Mouse (Mus musculus): ENCODE data around the gene Cwc22. TPM values are rescaled to one million over a fixed set of nuclear protein-coding genes. Genes with fewer than 3 reads are reported as not detected.

Cwc22 gene
- total RNA-seq, 1 experiment from 2014 or later: 121 TPM

GRCm38 (mm10) chr2:77873806-77874205 lies 72.4 kb downstream of the Cwc22 start:
- no peak for ATAC-seq (replicated peaks in 1 of 2; ENCODE audit: insufficient read depth in 1 of 2, low FRiP score in 2 of 2, low TSS enrichment in 1 of 2, low read depth in 1 of 2, poor library complexity in 2 of 2, severe bottlenecking in 2 of 2)

- no peak for ATAC-seq (replicated peaks in 1 of 2; ENCODE audit: insufficient read depth in 1 of 2, low FRiP score in 2 of 2, low TSS enrichment in 1 of 2, low read depth in 1 of 2, poor library complexity in 2 of 2, severe bottlenecking in 2 of 2)
These were observed 73.5 kb downstream of the Cwc22 start for GRCm38 (mm10) chr2:77872676-77873075.

GRCm38 (mm10) chr2:77871146-77871545 lies 75.0 kb downstream of the Cwc22 start:
- no peak for ATAC-seq (replicated peaks in 1 of 2; ENCODE audit: insufficient read depth in 1 of 2, low FRiP score in 2 of 2, low TSS enrichment in 1 of 2, low read depth in 1 of 2, poor library complexity in 2 of 2, severe bottlenecking in 2 of 2)

DNA sequence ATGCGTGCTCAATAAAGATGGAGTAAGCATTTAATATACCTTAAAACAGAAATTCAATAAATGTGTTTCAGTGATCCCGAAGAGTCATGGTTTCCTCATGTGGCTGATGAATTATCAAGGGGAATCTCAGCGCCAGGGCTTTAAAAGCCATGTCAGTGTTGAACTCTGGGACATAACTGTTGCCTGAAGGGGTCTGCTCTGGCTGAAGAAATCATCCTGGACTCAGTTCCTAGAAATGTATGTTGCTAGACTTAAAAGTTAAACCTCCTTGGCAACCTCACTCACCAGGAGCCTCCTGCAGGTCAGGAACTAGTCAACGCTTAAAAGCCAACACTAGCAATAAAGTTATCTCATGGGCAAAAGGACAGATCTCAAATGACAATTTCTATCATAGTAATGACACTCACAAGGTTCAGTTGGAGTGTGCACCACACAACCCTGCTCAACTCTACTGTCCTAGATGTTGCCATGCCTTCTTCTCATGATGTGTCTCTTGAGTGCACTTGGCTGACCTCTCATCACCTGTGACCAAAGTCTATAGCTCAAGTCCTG lies 76.4 kb downstream of the Cwc22 start:
- no peak for ATAC-seq (replicated peaks in 1 of 2; ENCODE audit: insufficient read depth in 1 of 2, low FRiP score in 2 of 2, low TSS enrichment in 1 of 2, low read depth in 1 of 2, poor library complexity in 2 of 2, severe bottlenecking in 2 of 2)

- no peak for ATAC-seq (replicated peaks in 1 of 2; ENCODE audit: insufficient read depth in 1 of 2, low FRiP score in 2 of 2, low TSS enrichment in 1 of 2, low read depth in 1 of 2, poor library complexity in 2 of 2, severe bottlenecking in 2 of 2)
These were observed 82.2 kb downstream of the Cwc22 start for GRCm38 (mm10) chr2:77863934-77864333.

GRCm38 (mm10) chr2:77863522-77863921 lies 82.7 kb downstream of the Cwc22 start:
- ATAC-seq (replicated peaks in 1 of 2; ENCODE audit: insufficient read depth in 1 of 2, low FRiP score in 2 of 2, low TSS enrichment in 1 of 2, low read depth in 1 of 2, poor library complexity in 2 of 2, severe bottlenecking in 2 of 2): no peak

DNA sequence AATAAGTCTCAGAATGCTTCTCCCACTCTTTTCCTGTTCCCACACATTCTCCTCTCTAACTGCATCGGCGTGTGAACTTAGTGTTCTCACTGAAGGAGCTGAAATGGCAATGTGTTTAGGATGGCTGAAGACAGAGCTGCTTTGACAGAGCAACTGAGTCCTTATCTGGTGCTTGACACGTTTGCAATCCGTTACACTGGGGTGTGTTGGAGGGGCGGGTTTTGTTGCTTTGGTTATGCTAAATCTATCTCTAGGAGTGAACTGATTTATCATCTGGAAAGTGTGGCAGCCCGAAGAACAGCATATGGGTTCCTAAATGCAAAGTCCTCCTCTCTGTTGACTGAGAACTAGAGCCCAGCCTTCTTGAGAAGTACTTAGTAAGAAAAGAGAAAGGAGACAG lies 104.7 kb downstream of the Cwc22 start:
- no peak for ATAC-seq (replicated peaks in 1 of 2; ENCODE audit: insufficient read depth in 1 of 2, low FRiP score in 2 of 2, low TSS enrichment in 1 of 2, low read depth in 1 of 2, poor library complexity in 2 of 2, severe bottlenecking in 2 of 2)

DNA sequence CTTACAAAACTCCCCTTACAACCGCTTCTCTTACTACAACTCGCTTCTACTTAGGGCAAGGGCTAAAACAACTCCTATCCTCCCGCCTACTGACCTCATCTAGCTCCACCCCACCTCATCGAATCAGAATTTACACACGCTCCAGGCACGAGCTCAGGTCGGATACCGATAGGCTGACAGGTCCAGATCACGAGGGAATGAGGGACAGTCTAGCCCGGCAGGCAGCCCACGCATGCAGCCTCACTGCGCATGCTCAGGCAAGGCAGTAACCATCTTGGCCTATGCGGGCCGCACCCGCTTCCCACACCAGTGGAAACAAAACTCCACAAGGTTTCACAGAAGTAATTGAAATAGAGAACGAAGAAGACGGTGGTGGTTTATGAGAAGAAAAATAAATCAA lies 106.6 kb downstream of the Cwc22 start:
- no peak for ATAC-seq (replicated peaks in 1 of 2; ENCODE audit: insufficient read depth in 1 of 2, low FRiP score in 2 of 2, low TSS enrichment in 1 of 2, low read depth in 1 of 2, poor library complexity in 2 of 2, severe bottlenecking in 2 of 2)

GRCm38 (mm10) chr2:77838688-77839087 lies 107.5 kb downstream of the Cwc22 start:
- no peak for ATAC-seq (replicated peaks in 1 of 2; ENCODE audit: insufficient read depth in 1 of 2, low FRiP score in 2 of 2, low TSS enrichment in 1 of 2, low read depth in 1 of 2, poor library complexity in 2 of 2, severe bottlenecking in 2 of 2)

DNA sequence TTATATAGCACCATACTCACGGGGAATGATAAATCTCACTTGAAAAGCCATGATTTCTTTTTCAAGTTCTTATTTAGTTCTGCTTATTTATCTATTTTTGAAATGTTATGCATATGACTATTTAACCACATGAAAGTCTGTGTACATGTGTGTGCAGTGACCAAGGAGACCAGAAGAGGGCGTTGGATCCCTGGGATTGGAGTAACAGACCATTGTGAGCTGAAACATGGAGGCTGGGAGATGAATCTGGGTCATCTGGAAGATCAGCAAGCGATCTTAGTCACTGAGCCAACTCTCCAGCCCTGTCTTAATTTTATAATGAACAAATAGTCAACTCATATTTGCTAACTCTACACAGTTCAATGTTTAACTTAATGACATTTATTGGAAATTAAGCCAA lies 110.4 kb downstream of the Cwc22 start:
- ATAC-seq (replicated peaks in 1 of 2; ENCODE audit: insufficient read depth in 1 of 2, low FRiP score in 2 of 2, low TSS enrichment in 1 of 2, low read depth in 1 of 2, poor library complexity in 2 of 2, severe bottlenecking in 2 of 2): no peak

Other genes starting within 250 kb of the Cwc22 start
- not detected in 2 replicates for gene Zfp385b, start 126.7 kb downstream of the Cwc22 start, total RNA-seq (2017)

Measured in hematopoietic stem cell, adult 5-6 weeks (primary cell).